Mouse (Mus musculus) G1E (cell line): ENCODE measurements around the gene Mcat.

Experiments
- CTCF ChIP-seq: IDR thresholded peaks from 2 replicates; pipeline ENCODE4 v1.5.1; 2012; ENCODE audit warnings: low read depth, low read length, inconsistent platforms, mixed read lengths
- GATA1 ChIP-seq: IDR thresholded peaks from 2 replicates; pipeline ENCODE4 v1.6.1; 2012; ENCODE audit warnings: borderline replicate concordance, low read length, inconsistent platforms, mixed read lengths
- GATA2 ChIP-seq: IDR thresholded peaks from 2 replicates; pipeline ENCODE4 v1.6.1; 2012; ENCODE audit warnings: low read depth, low read length, inconsistent platforms, borderline replicate concordance
- TAL1 ChIP-seq: conservative IDR thresholded peaks from 2 replicates; pipeline ENCODE4 v1.6.1; 2012; ENCODE audit warnings: low read depth, low read length, inconsistent platforms, mixed read lengths

DNA sequence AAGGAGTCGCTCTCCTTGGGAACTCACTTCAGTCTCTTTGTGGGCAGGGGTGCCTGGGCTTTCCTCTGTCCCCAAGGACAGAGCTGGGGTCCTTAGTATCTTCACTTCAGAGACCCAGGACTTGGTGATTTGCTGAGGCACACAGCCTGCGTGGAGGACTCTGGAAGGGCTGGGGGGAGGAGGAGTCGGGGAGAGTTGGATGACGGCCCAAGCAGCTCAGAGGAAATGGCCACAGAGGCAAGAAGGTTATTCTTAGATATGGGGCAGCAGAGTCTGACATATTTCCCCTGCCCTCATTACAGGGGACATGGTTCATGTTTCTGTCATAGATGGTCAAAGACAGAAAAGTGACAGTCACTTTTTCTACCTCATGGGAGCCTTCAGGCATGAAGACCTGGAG lies 23.7 kb downstream of the Mcat start:
- TF ChIP-seq CTCF (no peak), TAL1 (no peak), GATA2 (no peak), GATA1 (no peak)
